Mouse (Mus musculus) spleen, adult 2 months (tissue): ENCODE measurements around the gene Mylk3.

Source experiments
- CTCF ChIP-seq: fragments of 200-500 bp; IDR thresholded peaks from 2 replicates; pipeline ENCODE4 v1.5.1; 2011; ENCODE audit warnings: mild to moderate bottlenecking, inconsistent platforms; ENCODE audit not compliant: insufficient read depth, insufficient read length, insufficient replicate concordance; ENCODE audit errors: extremely low read depth
- POLR2A ChIP-seq: fragments of 200-500 bp; IDR thresholded peaks from 2 replicates; pipeline ENCODE4 v1.6.1; 2011; ENCODE audit warnings: low read depth, low read length, inconsistent platforms

- TF ChIP-seq CTCF (no peak), POLR2A (no peak)
Measured at GRCm38 (mm10) chr8:85421329-85421728, 35.2 kb upstream of the Mylk3 start.
